Mouse (Mus musculus): ENCODE data around the gene Ttll8.

Gene Ttll8

DNA sequence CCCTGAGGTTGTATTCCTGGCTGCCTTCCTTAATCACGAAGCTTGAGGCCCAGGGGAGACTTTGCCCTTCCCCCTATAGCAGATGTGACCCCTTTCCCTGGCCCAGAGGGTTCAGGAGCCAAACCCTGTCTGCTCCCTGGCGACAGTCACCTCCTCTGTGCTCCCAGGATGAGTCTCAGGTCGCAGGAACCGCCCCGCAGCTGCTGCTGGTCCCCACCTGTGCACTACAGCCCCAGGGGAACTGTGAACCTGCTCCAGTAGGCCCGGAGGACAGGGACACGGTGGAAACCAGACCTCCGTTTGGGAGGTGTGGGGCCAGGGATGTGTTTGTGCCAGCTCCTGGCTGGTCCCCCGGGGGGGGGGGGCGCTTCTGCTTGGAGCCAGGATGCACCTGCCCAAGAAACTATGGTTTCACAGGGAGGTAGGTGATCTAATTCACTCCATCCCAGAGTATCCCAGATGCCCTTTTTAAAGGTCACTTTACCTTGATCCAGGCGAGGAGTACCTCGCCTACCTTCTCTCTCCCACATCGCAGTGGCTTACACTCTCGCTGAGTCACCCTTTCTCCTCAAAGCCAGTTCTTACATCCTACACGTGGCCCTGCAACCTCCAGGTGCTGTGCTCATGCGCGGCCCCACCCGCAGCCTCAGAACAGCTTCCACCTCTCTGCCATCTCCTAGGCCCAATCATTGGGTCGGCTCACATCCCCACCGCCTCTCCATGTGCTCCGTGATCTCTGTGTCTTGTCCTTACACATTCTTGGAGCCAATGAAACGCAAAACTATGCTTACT is 72.8 kb downstream of the Ttll8 start:
- DNase-seq: no peak

DNA sequence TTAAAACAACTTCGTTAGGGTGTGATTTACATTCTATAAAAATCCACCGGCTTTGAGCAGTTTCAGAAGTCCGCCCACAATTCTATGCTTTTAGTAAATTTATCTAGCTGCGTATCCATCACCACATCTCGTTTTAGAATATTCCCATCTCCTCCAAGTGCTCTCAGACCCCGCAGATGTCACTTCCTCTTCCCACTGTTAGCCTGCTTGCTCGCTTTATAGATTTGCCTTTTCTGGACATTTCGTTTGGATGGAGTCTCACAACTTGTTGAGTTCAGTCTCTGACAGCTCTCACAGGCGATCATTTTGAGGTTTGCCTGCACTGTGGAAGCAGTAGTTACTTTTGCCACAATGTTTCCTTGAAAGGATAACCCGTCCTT is 77.2 kb downstream of the Ttll8 start:
- DNase-seq: no peak

DNA sequence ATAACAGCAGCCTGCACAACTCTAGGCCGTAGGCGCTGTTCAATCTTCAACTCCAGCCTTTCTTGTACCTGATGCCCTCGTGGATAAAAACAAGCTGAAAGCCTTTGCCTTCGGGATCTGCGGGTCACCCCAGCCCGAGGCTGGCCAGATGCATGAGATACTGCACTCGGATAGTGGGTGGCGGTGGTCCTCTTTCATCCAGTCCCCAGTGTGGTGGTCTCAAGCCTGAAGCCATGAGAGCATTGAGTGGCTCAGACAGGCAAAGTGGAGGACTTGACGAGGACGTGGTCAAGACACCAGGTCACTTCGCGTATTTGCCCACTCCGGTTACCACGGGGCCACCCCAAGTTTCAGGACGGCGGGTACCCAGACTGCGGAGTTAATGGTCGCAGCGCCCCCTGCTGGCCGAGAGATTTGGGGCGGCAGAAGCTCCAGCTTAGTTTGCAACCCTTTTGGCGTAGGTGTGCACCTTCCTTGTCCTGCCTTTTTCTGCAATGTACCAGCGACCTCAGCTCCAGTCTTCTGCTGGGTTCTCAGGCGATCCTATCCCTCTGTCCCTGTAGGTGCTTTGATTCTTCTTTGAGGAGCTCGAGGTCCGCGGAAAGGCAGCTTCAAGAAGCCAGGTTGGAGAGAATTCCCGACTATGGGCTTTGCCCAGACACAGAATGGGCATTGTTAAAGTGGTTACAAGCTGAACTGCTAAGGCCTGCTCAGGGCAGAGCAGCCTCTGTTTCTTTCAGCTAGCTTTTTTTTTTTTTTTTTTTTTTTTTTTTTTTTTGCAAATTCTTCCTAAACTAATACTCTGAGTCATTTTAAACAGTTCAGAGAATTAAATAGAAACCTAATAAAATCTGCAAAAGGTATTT is 77.8 kb downstream of the Ttll8 start:
- peak; percentile 87 for DNase-seq

DNA sequence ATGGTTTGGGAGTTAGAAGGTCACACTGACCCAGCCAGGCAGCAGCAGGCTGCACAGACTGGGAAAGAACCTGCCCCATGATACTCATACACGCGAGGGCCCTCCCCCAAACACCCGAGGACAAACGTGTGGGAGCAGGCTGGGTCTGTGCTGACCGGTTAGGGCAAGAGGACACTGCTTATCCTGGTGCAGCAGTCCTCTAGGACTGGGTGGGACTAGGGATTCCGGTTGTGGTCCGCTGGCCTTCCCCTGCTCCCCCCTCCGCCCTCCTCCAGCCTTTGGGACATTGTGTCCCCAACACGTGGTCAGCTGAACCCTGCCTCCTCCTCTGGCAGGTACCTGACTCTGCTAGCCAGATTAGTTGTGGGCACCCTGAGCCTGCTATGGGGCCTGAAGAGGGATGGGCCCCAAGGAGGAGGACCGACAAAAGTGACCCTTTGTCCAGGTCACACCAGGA is 78.6 kb downstream of the Ttll8 start:
- peak; percentile 93 for DNase-seq

DNA sequence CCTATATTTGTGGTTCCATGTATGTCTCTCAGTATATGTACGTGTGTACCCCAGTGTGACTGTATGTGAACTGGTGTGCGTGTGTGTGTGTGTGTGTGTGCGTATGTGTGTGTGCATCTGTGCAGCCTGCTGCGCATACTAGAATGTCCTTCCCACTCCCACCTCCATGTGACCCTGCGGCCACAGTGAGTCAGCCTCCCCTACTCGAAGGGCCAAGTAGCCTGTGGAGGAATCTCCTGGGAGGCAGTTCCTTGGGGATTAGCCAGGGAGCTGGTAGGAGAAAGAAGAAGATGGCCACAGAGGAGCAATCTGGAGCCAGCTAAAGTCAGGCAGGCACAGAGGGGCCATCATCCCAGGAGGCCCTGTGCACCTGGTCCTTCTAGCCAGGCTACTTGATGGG is 79.7 kb downstream of the Ttll8 start:
- DNase-seq: no peak

DNA sequence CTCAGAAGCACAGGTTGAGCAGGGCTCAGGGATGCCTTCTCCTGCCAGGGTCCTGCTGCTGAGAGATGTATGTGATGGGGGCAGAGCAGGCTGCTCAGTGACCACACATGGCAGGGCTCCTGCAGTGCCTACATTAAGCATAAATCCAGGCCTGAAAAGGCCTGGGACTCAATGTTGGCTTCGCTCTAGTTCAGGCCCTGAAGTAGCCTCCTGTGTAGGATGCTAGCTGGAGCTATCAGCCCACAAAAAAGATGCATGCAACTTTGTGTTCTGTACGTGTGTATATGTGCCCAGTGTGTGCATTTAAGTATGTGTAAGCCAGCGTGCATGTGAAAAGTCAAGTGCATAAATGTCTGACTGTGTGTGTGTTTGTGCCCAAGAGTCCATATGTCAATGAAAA is 80.2 kb downstream of the Ttll8 start:
- DNase-seq: no peak

DNA sequence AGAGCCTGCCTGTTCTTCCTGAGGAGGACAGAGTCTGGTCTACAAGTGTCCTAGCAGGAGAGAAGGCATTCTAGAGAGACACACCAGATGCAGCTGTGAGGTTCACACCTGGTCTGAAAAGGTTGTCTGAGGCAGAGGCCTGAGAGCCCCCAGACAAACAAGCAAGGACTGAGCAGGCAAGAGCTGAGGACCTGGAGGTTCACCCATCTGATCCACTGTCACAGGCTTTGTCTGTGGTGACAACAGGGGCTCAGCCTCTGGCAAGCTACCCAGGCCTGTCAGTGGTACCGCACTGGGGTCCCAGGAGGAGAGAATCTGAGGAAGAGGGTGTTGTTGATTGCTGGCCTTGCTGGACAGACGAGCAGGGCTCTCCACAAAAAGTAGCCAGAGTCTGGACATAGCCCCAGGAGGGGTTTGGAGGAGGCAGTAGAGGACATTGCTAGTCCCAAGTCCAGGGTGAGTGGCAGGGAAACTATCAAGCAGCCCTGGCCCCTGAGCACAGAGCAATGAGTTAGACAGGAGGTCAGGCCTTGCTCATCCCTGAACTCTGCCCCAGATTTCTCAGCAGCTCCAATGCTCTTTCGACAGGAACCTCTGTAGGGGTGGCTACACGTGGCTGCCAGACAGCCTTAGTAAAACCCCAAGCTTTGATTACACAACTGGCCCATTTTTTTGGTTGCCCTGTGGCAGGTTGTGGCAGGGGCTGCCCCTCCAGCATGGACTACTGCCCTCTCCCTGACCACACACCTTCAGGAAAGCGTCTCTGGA is 83.6 kb downstream of the Ttll8 start:
- peak; percentile 83 for DNase-seq

DNA sequence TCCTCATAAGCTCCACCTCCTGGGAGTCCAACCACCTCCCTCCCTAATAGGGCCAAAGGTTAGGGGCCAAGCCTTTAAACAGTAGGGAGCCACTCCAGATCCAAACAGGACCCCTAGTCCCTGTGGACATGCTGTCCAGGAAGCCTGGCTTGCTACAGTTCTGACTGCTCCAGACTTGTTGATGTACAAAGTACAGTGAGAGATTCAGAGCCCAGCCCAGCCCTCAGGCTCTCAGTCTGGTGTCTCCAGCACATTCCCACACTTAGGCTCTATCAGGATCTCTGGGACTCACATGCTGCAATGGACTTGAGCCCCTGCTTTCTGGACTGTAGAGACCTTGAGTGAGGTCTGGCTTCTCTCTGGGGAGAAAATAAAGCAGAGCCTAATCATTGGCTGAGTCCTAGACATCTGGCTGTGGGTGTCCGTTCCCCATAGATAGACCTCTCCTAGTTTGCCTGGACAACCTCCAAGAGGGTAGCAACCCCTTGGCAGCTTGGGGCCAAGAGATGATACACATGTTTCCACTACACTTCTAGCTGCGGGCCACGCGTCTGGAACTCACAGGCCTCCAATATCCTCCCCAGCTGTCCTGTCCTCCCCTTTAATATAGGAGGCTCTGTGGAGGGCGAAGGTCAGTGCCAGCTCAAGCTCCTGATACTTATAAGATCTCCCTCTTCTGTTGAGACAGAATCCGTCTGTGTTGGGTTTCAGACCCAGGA is 86.0 kb downstream of the Ttll8 start:
- peak; percentile 82 for DNase-seq

DNA sequence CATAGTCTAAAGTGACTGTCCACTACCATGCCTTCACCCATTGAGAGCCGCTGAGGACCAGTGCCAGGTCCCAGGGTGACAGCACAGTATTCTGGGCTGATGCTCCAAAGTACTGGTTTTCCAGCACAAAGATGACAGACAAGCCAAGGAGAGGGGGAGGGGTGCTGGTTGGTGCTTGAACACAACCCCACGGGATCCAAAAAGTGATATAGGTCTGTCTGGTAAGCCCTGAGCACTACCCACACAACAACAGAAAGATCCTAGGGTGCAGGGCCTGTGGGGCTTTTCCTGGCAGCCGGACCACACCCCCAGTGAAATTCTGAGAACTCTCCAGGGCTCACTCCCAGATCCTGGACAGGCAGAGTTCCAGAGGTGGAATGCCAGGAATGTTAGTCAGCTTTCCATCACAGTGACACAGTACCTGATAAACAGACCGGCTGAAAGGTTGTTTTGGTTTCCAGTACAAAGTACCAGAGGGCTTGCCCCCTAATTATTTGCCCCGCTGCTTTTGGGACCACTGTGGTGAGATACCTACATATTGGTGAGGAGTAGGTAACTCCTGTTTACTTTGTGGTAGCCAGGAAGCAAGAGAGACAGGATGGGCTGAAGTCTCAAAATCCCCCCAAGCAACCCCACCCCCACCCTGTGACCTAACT is 86.7 kb downstream of the Ttll8 start:
- DNase-seq: peak; percentile 91

DNA sequence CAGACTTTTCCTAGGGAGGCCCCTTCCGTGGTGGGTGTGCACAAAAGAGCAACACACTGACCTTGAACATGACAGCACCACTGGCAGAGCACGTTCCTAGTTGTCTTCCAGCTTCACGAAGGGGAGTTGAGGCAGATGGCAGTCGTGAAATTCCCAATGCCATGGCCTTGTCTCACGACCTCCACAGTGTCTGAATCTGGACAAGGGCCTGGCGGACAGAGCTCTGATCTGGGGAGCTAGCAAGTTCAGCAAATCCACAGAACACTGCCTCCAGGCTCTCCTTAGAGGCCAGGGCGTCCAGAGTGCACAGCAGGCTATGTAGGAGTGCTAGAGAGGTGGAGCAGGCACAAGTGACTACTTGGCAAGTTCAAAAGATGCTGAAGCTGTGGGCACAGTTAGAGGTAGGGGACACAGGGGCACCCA is 87.3 kb downstream of the Ttll8 start:
- DNase-seq: no peak

DNA sequence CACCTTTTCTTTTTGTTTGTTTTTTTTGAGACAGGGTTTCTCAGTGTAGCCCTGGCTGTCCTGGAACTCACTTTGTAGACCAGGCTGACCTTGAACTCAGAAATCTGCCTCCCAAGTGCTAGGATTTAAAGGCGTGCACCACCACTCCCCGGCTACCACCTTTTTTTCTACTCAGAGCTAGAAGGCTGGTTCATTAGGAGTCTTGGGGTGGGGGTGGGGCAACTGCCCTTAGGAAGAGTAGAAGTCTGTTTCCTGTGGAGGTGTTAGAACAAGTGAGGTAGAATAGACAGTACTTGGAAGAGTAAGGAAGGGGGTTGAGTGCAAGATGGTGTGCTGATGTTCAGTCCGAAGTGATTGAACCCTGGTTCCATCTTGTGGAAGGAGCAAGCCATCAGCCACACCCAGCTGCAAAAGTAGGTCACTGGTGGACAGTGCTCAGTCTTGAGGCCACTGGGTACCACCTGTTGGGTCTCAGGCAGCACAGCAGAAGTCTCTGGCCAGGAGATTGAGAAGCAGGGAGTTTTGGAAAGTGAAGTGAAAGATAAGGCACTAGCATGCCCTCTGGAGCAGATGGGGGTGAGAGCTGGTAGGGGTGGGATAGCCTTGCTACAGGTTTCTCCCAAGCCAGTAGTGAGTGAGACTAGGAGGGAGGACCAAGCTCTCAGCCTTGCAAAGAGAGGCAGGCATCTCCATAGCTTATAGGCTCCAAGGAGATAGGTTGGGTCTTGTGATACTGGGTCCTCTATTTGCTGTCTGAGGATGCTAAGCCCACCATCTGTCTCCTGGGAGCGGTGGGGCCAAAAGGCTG is 88.1 kb downstream of the Ttll8 start:
- DNase-seq: peak; percentile 44

DNA sequence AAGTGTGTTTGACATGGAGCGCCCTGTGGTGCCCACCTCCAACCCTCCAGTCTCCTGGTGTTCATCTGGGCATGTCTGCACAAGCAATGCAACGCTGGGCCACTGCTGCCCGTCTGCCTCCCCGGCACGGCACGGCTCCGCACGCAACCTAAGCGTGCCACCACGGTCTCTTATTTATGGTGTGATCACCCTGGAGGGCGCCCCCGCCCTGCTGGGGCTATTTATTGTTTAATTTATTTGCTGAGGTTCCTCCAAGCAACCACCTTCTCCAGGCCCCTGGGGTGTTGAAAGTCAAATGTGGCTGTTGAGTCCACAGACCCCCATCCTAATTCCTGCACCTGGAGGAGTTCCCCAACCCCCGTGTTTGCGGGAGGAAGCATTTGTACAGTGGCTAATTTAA is 89.2 kb downstream of the Ttll8 start:
- no peak for DNase-seq

DNA sequence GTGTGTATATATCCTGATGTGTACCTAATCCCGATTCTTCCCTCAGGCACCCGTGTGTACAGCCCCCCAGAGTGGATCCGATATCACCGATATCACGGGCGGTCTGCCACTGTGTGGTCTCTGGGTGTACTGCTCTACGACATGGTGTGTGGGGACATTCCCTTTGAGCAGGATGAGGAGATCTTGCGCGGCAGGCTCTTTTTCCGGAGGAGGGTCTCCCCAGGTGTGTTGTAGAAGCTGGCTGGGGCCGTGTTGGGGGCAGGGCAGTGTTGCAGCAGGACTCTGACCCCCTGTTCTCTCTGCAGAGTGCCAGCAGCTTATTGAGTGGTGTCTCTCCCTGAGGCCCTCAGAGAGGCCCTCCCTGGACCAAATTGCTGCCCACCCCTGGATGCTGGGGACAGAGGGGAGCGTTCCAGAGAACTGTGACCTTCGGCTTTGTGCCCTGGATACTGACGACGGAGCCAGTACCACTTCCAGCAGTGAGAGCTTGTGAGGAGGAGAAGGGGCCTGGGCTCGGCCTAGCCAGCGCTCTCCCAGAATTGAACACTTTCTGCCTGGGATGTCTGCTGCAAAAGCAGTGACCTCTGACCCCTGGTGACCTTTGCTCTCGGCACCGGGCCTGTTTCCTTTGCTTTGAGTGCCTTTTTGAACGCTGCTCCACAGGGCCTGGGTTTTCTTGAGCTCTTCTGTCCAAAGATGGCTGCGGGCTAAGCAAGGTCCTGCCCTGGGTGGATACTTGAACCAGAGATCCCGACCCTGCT is 89.8 kb downstream of the Ttll8 start:
- DNase-seq: peak; percentile 79

DNA sequence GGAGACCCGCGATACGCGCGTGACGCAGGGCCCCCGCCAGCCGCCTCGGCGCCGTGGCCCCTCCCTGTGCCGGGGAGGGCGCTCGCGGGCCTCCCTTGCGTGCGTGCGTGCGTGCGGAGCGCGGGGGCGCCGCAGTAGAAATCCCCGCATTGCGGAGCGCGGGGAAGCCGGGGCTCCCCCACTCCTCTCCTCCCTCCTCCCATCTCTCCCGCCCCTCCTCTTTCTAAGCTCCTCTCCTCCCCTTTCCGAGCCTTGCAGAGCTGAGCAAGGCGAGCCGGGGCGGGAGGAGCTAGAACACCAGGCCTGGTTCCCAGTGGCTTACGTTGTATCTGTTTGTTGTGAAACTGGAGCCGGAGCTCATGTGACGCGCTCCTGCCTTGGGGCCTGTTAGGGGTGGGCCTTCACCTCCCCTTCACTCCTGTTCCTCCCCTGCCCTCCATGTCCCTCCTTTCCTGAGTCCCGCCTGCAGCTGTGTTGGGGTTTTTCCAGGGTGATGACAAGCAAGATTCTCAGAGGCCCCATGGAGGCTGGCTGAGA is 90.5 kb downstream of the Ttll8 start:
- peak; percentile 95 for DNase-seq

DNA sequence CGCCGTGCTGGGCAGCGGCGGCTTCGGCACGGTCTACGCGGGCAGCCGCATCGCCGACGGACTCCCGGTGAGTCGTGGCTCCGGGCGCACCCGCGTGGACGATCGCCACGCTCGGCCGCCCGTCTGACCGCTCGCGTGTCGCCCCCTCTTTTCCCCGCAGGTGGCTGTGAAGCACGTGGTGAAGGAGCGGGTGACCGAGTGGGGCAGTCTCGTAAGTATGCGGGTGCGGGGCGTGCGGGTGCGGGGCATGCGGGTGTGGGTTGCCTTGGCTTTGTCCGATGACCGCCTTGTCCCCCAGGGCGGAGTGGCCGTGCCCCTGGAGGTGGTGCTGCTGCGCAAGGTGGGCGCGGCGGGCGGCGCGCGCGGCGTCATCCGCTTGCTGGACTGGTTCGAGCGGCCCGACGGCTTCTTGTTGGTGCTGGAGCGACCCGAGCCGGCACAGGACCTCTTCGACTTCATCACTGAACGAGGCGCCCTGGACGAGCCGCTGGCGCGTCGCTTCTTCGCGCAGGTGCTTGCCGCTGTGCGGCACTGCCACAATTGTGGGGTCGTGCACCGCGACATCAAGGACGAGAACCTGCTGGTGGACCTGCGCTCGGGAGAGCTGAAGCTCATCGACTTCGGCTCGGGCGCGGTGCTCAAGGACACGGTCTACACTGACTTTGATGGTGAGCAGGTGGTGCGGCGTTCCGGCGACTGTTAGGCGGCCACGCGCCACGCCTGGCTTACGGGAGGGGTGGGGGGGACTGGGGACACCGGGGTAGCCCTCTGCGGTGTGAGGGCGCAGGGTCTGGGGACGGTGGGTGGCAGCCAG is 91.1 kb downstream of the Ttll8 start:
- DNase-seq: peak; percentile 77

DNA sequence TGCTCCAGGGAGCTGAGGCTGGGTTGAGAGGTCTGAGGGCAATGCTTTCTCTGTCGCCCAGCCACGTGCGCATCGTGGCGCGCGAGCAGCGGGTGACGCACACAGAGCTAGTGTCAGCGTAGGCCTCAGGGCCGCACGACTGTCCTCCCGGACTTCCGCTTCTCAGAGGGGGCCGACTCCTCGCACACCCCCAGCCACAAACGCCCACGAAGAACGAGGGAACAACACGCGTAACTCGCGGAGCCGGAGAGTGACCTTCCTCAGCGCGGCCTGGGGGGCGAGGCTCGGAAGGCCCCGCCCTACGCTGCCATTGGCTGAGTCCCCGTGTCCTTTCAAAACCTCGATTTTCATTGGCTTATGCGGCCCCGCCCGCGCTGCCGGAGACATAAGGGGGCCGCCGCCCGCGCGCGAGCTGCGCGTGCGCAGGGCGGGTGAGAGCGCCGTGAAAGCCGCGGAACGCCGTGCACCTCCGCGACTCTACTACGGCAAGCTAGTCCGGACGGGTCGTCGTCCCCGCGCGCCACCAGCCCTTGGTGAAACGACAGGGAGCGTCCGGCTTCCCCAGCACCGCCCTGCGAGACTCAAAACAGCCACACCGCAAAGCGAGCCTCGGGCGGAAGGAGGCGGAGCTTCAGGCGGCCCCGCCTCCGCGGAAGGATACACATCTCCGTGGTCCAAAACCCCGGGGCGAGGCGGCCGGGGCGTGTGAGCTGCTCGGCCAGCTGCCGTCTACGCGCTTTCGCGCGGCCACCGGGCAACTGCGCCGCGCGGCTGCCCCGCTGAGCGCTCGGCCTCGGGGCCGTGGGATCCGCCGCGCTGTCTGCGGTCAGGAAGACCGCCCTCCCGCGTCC is 92.2 kb downstream of the Ttll8 start, which contains the start of gene Pim3:
Gene Pim3, plus strand, starts transcription at position 415 of the 851 bp plus-strand sequence.
- peak; percentile 99 for DNase-seq

DNA sequence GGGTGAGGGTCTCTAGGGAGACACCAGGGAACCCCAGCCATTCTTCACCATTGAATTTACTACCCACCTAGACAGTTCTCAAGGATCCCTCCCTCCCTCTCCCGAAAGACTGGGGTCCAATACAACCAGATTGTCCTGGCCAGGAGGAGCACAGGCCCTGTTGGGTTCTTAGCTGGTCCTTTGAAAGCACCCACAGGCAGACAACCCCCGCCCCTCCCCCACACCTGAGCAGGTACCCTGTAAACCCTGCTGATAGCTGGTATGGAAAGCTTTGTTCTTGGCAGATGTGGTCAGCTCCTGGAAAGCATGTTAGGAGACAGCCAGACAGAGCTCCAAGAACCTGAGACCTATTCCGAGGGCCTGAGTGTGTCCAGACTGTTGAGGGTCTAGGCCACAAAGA is 93.4 kb downstream of the Ttll8 start:
- no peak for DNase-seq

Measured in kidney, postnatal 14 days (tissue).